Mouse (Mus musculus): ENCODE measurements around the gene Nupr1l. TPM values are rescaled to one million over a fixed set of nuclear protein-coding genes. Genes with fewer than 3 reads are reported as not detected.

The Nupr1l gene
- polyA plus RNA-seq, 1 experiment from 2014 or later, result 2.9 TPM

Other genes with a start within 250 kb of the Nupr1l start
- 7.3 and 8.2 TPM in 2 replicates for gene Zfp11, start 238.4 kb upstream of the Nupr1l start, polyA plus RNA-seq (2014; fragmentation: Nextera tagmentation; extraction: Ambion mirVana)
- not detected in 2 replicates for gene Sept14, start 200.0 kb upstream of the Nupr1l start, polyA plus RNA-seq (2014; fragmentation: Nextera tagmentation; extraction: Ambion mirVana)
- 160 and 178 TPM in 2 replicates for gene Mrps17, start 193.0 kb upstream of the Nupr1l start, polyA plus RNA-seq (2014; fragmentation: Nextera tagmentation; extraction: Ambion mirVana)
- 73.7 and 73.8 TPM in 2 replicates for gene Nipsnap2, start 183.5 kb upstream of the Nupr1l start, polyA plus RNA-seq (2014; fragmentation: Nextera tagmentation; extraction: Ambion mirVana)
- 37.5 and 37.8 TPM in 2 replicates for gene Psph, start 121.1 kb upstream of the Nupr1l start, polyA plus RNA-seq (2014; fragmentation: Nextera tagmentation; extraction: Ambion mirVana)
- gene Sumf2, start 61.6 kb upstream of the Nupr1l start, polyA plus RNA-seq (2014; fragmentation: Nextera tagmentation; extraction: Ambion mirVana), result 44.0 and 48.5 TPM in 2 replicates
- 988 and 1,013 TPM in 2 replicates for gene Chchd2, start 21.1 kb upstream of the Nupr1l start, polyA plus RNA-seq (2014; fragmentation: Nextera tagmentation; extraction: Ambion mirVana)
- 8.8 and 10.0 TPM in 2 replicates for gene Zbed5, start 12.8 kb upstream of the Nupr1l start, polyA plus RNA-seq (2014; fragmentation: Nextera tagmentation; extraction: Ambion mirVana)
- 0.24 TPM in 1 of 2 replicates, not detected in the other for gene Phkg1, start 10.0 kb upstream of the Nupr1l start, polyA plus RNA-seq (2014; fragmentation: Nextera tagmentation; extraction: Ambion mirVana)
- gene Vkorc1l1, start 33.4 kb downstream of the Nupr1l start, polyA plus RNA-seq (2014; fragmentation: Nextera tagmentation; extraction: Ambion mirVana), result 31.3 and 32.2 TPM in 2 replicates
- gene Gusb, start 94.5 kb downstream of the Nupr1l start, polyA plus RNA-seq (2014; fragmentation: Nextera tagmentation; extraction: Ambion mirVana), result 35.1 and 35.9 TPM in 2 replicates
- 30.8 and 32.2 TPM in 2 replicates for gene Asl, start 120.7 kb downstream of the Nupr1l start, polyA plus RNA-seq (2014; fragmentation: Nextera tagmentation; extraction: Ambion mirVana)
- gene Crcp, start 120.8 kb downstream of the Nupr1l start, polyA plus RNA-seq (2014; fragmentation: Nextera tagmentation; extraction: Ambion mirVana), result 38.6 and 43.2 TPM in 2 replicates
- gene Tpst1, start 164.8 kb downstream of the Nupr1l start, polyA plus RNA-seq (2014; fragmentation: Nextera tagmentation; extraction: Ambion mirVana), result 57.0 and 63.1 TPM in 2 replicates
- gene Kctd7, start 236.3 kb downstream of the Nupr1l start, polyA plus RNA-seq (2014; fragmentation: Nextera tagmentation; extraction: Ambion mirVana), result 7.2 and 8.3 TPM in 2 replicates

Data from neural tube, embryonic 11.5 days (tissue).